Mouse (Mus musculus): ENCODE data around the gene Cntn2. TPM values are rescaled to one million over a fixed set of nuclear protein-coding genes. Genes with fewer than 3 reads are reported as not detected.
A peak's percentile ranks its signal among the peaks of the same experiment; 100 is the strongest.

The Cntn2 gene
- polyA plus RNA-seq, 1 experiment = 0.01 TPM

DNA sequence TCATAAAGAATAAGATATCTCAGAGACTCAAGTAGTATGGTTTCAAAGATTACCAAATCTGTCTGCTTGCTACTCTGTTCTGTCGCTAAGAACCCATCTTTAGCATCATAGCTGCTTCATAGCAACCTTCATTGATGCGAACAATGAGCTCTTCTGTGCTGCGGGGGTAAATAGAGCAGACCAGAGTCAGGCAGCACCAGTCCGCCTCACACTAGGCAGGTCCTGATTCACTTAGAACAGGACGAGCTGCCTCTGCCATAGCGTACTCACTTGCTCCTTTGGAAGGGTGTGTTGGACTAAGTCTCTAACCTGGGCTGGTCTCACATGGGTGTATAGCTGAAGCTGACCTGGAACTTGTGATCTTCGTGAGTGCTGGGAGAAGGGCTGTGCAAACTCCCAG, 37.0 kb downstream of the Cntn2 start, which contains the start of gene Tmem81:
Gene Tmem81 (plus strand): TSS at position 173 of the 400 bp plus-strand sequence.
- TF ChIP-seq GATA1 (IDR thresholded peaks at IDR 0.05; ENCODE audit: low read length) (no peak), TAL1 (IDR thresholded peaks at IDR 0.05; ENCODE audit: low read length) (no peak)
- H3K27me3 ChIP-seq (ENCODE audit: control insufficient read depth) = no peaks in the 10 kb centered on the region
- H3K36me3 ChIP-seq (ENCODE audit: control insufficient read depth) = peaks cover 82% of the 10 kb centered on the region
- no peaks in the 10 kb centered on the region for H3K9me3 ChIP-seq (ENCODE audit: control insufficient read depth, low read length)
- H3K4me3 ChIP-seq (replicated peaks) = no peak within 1 kb of the TSS
- no peaks in the 10 kb centered on the region for H3K4me1 ChIP-seq (ENCODE audit: control insufficient read depth)

DNA sequence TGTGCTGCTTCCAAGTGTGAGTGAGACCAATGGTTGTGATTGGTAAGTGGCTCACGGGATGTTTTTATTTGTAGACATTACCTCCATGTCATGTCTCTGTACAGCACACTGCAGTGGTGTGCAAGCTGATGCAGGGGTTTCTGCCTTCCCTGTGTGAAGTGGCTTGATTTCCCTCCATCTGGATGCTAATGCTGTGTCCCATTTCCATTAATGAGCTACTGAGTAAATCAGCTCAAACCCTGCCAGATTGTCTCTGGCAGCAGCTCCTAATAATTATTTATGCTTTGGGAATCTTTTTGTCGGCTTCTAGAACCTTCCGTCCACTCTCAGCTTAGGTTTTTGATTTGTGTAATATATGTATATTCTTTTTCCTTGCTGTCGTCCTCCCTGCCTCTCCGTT, 37.9 kb downstream of the Cntn2 start:
- peaks cover 91% of the 10 kb centered on the region for H3K36me3 ChIP-seq (ENCODE audit: control insufficient read depth)
- H3K4me3 ChIP-seq (replicated peaks) = no peak overlapping the region
- H3K9me3 ChIP-seq (ENCODE audit: control insufficient read depth, low read length) = no peaks in the 10 kb centered on the region
- H3K4me1 ChIP-seq (ENCODE audit: control insufficient read depth) = no peaks in the 10 kb centered on the region
- TF ChIP-seq TAL1 (IDR thresholded peaks at IDR 0.05; ENCODE audit: low read length) (no peak), GATA1 (IDR thresholded peaks at IDR 0.05; ENCODE audit: low read length) (no peak)
- H3K27me3 ChIP-seq (ENCODE audit: control insufficient read depth) = no peaks in the 10 kb centered on the region

DNA sequence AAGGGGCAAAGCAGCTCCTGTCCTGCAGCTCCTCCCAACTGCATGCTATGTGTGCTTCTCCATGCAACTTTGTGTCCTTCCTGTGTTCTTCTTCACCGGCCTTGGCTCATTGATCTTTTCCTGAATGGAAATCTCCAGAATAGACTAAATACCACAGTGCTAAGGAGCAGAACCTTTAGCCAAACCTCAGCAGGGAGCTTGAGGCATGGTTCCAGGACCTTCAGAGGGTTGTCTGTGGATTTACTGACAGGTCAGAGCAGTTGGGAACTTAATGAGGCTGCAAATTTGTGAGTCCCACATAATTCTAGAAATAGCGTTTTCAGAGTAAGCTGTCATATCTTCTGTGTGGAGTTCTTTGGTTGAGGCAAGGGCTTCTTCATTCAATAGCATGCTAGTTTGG, 42.5 kb downstream of the Cntn2 start:
- Histone ChIP-seq H3K9me3 (ENCODE audit: control insufficient read depth, low read length) (no peaks in the 10 kb centered on the region), H3K4me3 (replicated peaks) (no peak overlapping the region), H3K27me3 (ENCODE audit: control insufficient read depth) (no peaks in the 10 kb centered on the region), H3K36me3 (ENCODE audit: control insufficient read depth) (peaks cover 96% of the 10 kb centered on the region), H3K4me1 (ENCODE audit: control insufficient read depth) (no peaks in the 10 kb centered on the region)
- TF ChIP-seq GATA1 (IDR thresholded peaks at IDR 0.05; ENCODE audit: low read length) (no peak), TAL1 (IDR thresholded peaks at IDR 0.05; ENCODE audit: low read length) (no peak)

DNA sequence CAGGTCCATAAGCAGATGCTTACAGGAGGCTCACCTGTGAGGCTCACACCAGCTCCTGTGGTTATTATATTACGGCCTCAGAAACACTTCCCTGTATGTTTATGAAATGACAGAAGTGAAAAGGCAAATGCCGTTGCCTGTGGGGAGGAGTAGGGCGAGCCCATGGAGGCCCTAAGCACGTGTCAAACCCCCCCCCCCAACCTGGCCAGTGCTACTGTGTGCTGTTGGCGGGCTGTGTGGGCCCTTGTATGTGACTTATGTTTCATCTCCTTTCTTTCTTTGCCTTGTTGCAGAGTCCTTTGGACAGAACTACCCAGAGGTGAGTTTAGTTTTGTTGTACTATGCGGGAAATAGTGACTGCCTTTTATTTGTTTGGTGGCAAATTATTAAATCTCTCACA, 59.3 kb downstream of the Cntn2 start:
- TF ChIP-seq TAL1 (IDR thresholded peaks at IDR 0.05; ENCODE audit: low read length) (no peak), GATA1 (IDR thresholded peaks at IDR 0.05; ENCODE audit: low read length) (no peak)
- no peak overlapping the region for H3K4me3 ChIP-seq (replicated peaks)
- H3K9me3 ChIP-seq (ENCODE audit: control insufficient read depth, low read length) = no peaks in the 10 kb centered on the region
- no peaks in the 10 kb centered on the region for H3K27me3 ChIP-seq (ENCODE audit: control insufficient read depth)
- H3K36me3 ChIP-seq (ENCODE audit: control insufficient read depth) = peaks cover 61% of the 10 kb centered on the region
- H3K4me1 ChIP-seq (ENCODE audit: control insufficient read depth) = peaks cover 17% of the 10 kb centered on the region

DNA sequence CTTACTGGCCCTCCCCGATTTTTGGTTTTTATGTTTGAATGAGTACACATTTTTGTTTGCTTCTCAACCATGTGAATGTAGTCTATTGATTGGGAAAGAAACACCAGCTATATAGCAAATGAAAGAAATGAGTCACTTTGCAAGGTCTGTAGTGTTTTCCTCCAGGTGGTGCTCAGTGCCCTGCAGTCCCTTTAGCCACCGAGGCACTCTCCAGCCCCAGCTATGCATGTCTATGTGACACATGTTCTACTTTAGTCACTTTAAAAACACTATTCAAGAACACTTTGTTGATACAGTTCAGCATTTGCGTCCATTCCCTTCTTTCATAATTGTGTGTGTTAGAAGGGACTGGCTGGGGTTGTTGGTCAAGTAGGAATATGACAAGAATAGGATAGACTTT, 59.8 kb downstream of the Cntn2 start:
- Histone ChIP-seq H3K4me1 (ENCODE audit: control insufficient read depth) (peaks cover 23% of the 10 kb centered on the region), H3K36me3 (ENCODE audit: control insufficient read depth) (peaks cover 56% of the 10 kb centered on the region), H3K9me3 (ENCODE audit: control insufficient read depth, low read length) (no peaks in the 10 kb centered on the region), H3K27me3 (ENCODE audit: control insufficient read depth) (no peaks in the 10 kb centered on the region), H3K4me3 (replicated peaks) (no peak overlapping the region)
- TF ChIP-seq TAL1 (IDR thresholded peaks at IDR 0.05; ENCODE audit: low read length) (no peak), GATA1 (IDR thresholded peaks at IDR 0.05; ENCODE audit: low read length) (no peak)

DNA sequence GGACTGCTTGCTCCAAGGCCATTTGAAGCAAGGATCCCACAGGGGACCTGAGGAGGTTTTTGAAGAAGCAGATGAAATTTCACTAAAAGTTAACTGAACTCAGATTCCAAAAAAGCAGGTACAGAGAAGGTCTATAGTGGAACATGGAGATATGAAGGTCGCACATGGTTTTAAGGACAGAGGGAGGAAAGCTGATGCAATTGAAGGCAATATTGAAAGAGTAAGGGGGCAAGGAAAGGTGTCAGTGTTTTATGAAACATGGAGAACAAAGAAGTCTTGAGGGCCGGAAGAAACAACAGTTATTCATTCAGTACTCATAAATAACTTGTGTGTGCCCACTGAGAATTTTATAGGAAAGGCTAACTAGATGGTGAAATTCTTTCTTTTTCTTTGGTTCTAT, 61.4 kb downstream of the Cntn2 start:
- Histone ChIP-seq H3K9me3 (ENCODE audit: control insufficient read depth, low read length) (no peaks in the 10 kb centered on the region), H3K4me3 (replicated peaks) (no peak overlapping the region), H3K36me3 (ENCODE audit: control insufficient read depth) (peaks cover 42% of the 10 kb centered on the region)

DNA sequence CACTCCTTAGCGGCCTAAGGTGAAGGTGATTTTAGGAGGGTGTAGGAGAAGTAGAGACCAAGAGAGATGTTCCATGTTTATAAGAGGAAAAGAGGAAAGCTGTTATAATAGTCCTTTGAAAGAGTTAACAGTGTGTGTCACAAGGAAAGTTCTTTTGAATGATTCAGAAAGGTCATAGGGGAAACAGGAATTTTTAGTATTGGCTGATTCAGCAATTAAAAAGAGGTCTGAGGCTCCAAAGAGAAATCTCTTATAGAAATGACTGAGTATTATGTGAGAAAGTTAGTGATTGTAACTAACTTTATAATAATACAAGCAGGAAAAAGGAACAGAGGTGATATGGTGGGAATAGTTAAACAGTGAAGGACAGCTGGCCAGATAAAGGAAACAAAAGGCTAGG, 63.6 kb downstream of the Cntn2 start:
- Histone ChIP-seq H3K4me1 (ENCODE audit: control insufficient read depth) (peaks cover 48% of the 10 kb centered on the region), H3K9me3 (ENCODE audit: control insufficient read depth, low read length) (no peaks in the 10 kb centered on the region), H3K27me3 (ENCODE audit: control insufficient read depth) (no peaks in the 10 kb centered on the region), H3K36me3 (ENCODE audit: control insufficient read depth) (peaks cover 22% of the 10 kb centered on the region), H3K4me3 (replicated peaks) (no peak overlapping the region)
- TF ChIP-seq TAL1 (IDR thresholded peaks at IDR 0.05; ENCODE audit: low read length) (no peak), GATA1 (IDR thresholded peaks at IDR 0.05; ENCODE audit: low read length) (no peak)

More for the DNA sequence above, 61.4 kb downstream of the Cntn2 start:
- no peaks in the 10 kb centered on the region for H3K27me3 ChIP-seq (ENCODE audit: control insufficient read depth)
- peaks cover 33% of the 10 kb centered on the region for H3K4me1 ChIP-seq (ENCODE audit: control insufficient read depth)
- TF ChIP-seq GATA1 (IDR thresholded peaks at IDR 0.05; ENCODE audit: low read length) = no peak
- no peak for TF ChIP-seq TAL1 (IDR thresholded peaks at IDR 0.05; ENCODE audit: low read length)

DNA sequence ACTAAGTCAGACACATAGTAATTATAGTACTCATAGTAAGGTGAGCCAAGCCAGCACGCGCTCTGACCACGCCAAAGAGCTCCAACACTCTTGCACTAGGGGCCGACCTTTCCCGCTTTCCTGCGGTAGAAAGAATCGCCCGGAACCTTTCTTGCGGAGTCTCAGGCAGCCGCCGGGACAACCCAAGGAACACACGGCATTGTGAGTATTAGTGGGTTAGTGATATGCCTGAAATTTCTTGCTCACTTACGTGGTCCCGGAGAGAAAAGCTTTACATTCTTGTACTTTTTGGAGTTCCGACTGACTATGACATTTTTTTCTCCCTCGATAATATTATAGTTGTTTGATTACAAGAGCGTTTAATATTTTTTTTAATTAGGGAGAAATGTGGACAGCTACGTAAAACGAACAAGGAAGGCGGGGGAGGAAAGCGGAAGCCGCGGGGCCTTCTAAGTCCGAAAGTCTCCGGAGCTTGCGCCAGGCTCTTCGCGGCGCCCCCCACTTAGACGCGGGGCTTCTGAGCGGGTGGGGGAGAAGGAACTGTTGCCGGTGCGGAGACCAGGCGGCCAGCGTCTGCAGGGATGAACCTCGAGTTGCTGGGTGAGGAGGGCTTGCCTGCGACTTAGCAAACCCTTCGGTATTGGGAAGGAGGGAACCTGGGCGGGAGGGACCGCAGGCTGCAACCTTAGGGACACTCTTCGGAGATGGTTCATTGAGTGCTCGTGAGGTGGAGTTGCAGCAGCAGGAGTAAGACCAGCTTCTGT, 65.9 kb downstream of the Cntn2 start, which contains the start of gene Rbbp5:
Gene Rbbp5 (plus strand): TSS at position 438 of the 764 bp plus-strand sequence.
- H3K9me3 ChIP-seq (ENCODE audit: control insufficient read depth, low read length) = no peaks in the 10 kb centered on the region
- H3K27me3 ChIP-seq (ENCODE audit: control insufficient read depth) = no peaks in the 10 kb centered on the region
- H3K4me1 ChIP-seq (ENCODE audit: control insufficient read depth) = peaks cover 48% of the 10 kb centered on the region
- H3K36me3 ChIP-seq (ENCODE audit: control insufficient read depth) = peaks cover 8% of the 10 kb centered on the region
- TF ChIP-seq GATA1 (IDR thresholded peaks at IDR 0.05; ENCODE audit: low read length) (no peak), TAL1 (IDR thresholded peaks at IDR 0.05; ENCODE audit: low read length) (no peak)
- H3K4me3 ChIP-seq (replicated peaks) = peak within 1 kb of the TSS; percentile 98

DNA sequence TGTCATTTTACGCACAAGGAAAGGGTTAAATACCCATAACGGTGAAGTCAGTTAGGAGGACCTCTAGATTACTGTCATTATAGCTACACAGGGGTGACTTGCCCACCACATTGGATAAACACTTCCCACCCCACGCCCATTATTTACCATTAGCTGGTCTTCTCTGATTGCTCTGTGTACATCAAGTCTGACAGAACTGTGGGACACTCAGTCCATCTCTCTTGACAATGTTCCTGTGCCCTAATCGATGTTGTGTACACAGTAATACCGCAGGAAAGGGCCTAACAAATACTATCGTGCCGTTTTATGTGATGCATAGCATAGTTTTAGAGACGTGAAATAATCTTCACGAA, 66.5 kb downstream of the Cntn2 start:
- TF ChIP-seq TAL1 (IDR thresholded peaks at IDR 0.05; ENCODE audit: low read length) (no peak), GATA1 (IDR thresholded peaks at IDR 0.05; ENCODE audit: low read length) (no peak)
- peaks cover 8% of the 10 kb centered on the region for H3K36me3 ChIP-seq (ENCODE audit: control insufficient read depth)
- H3K9me3 ChIP-seq (ENCODE audit: control insufficient read depth, low read length) = no peaks in the 10 kb centered on the region
- peak overlapping the region; percentile 98 for H3K4me3 ChIP-seq (replicated peaks)
- H3K27me3 ChIP-seq (ENCODE audit: control insufficient read depth) = no peaks in the 10 kb centered on the region
- peaks cover 48% of the 10 kb centered on the region for H3K4me1 ChIP-seq (ENCODE audit: control insufficient read depth)
